Comparison of ENCODE assay signal across 7 mouse cellular contexts in the genomic region with DNA sequence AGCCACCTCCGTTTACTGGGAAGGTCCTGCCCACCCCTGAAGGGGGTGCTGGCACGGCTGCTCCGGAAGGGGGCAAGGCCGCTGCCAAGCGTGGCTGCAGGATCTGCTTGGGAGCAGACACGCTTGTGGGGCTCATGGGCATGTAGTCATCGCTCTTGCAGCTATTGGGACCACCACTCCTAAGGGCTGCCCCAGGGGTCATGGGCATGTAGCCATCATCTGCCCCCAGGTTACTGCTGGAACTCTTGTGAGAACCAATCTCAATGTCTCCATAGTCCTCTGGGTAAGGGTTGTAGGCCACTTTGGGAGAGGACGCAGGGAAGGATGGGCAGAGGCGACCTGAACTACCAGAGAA. TPM values are rescaled to one million over a fixed set of nuclear protein-coding genes. Genes with fewer than 3 reads are reported as not detected.
DNase-seq lines count a peak whose midpoint lies in the region; ATAC-seq lines count a peak whose summit lies in the region.

No protein-coding gene starts in this region.

- no peak overlapping the region for H3K27ac ChIP-seq in lung, embryonic 15.5 days
- no peak overlapping the region for H3K27ac ChIP-seq in embryonic facial prominence, embryonic 15.5 days (replicated peaks)
- H3K27ac ChIP-seq in intestine, embryonic 14.5 days (ENCODE audit: low read depth): no peak overlapping the region
- H3K27ac ChIP-seq in neural tube, embryonic 13.5 days (replicated peaks): peak overlapping the region; percentile 99; the same call in 1 of the 2 replicates

- H3K4me2 ChIP-seq in lung, embryonic 15.5 days: peak overlapping the region; percentile 91
- H3K4me2 ChIP-seq in embryonic facial prominence, embryonic 15.5 days (replicated peaks): peak overlapping the region; percentile 84
- peak overlapping the region; percentile 93 for H3K4me2 ChIP-seq in intestine, embryonic 14.5 days (ENCODE audit: low read length)
- H3K4me2 ChIP-seq in neural tube, embryonic 13.5 days: peak overlapping the region; percentile 77

- peaks cover 63% of the 10 kb centered on the region for H3K4me1 ChIP-seq in lung, embryonic 15.5 days
- peaks cover 67% of the 10 kb centered on the region for H3K4me1 ChIP-seq in embryonic facial prominence, embryonic 15.5 days
- H3K4me1 ChIP-seq in intestine, embryonic 14.5 days (replicated peaks; ENCODE audit: control insufficient read depth, insufficient read depth, low read length): peaks cover 55% of the 10 kb centered on the region
- H3K4me1 ChIP-seq in neural tube, embryonic 13.5 days (replicated peaks): peaks cover 78% of the 10 kb centered on the region

- H3K9me3 ChIP-seq in lung, embryonic 15.5 days: no peaks in the 10 kb centered on the region
- H3K9me3 ChIP-seq in embryonic facial prominence, embryonic 15.5 days (replicated peaks): no peaks in the 10 kb centered on the region
- no peaks in the 10 kb centered on the region for H3K9me3 ChIP-seq in intestine, embryonic 14.5 days (ENCODE audit: control insufficient read depth, low read length)
- no peaks in the 10 kb centered on the region for H3K9me3 ChIP-seq in neural tube, embryonic 13.5 days

- 90% methylated on average over 9 of the region's 9 CpGs for WGBS in lung, embryonic 15.5 days
- 73% methylated on average over 9 of the region's 9 CpGs for WGBS in embryonic facial prominence, embryonic 15.5 days
- 93% methylated on average over 9 of the region's 9 CpGs for WGBS in intestine, embryonic 14.5 days
- 81% methylated on average over 9 of the region's 9 CpGs for WGBS in neural tube, embryonic 13.5 days

- peak overlapping the region; percentile 68 for H3K4me3 ChIP-seq in lung, embryonic 15.5 days
- H3K4me3 ChIP-seq in embryonic facial prominence, embryonic 15.5 days (replicated peaks): peak overlapping the region; percentile 83
- H3K4me3 ChIP-seq in intestine, embryonic 14.5 days (ENCODE audit: low read depth, low read length): peak overlapping the region; percentile 73
- peak overlapping the region; percentile 79 for H3K4me3 ChIP-seq in neural tube, embryonic 13.5 days

- H3K27me3 ChIP-seq in lung, embryonic 15.5 days: peaks cover 3% of the 10 kb centered on the region; the same call in 1 of the 2 replicates
- no peaks in the 10 kb centered on the region; the same call in 1 of the 2 replicates for H3K27me3 ChIP-seq in embryonic facial prominence, embryonic 15.5 days
- H3K27me3 ChIP-seq in intestine, embryonic 14.5 days (replicated peaks; ENCODE audit: control insufficient read depth, insufficient read depth, low read length): no peaks in the 10 kb centered on the region
- H3K27me3 ChIP-seq in neural tube, embryonic 13.5 days: no peaks in the 10 kb centered on the region

- H3K36me3 ChIP-seq in lung, embryonic 15.5 days: no peaks in the 10 kb centered on the region
- no peaks in the 10 kb centered on the region for H3K36me3 ChIP-seq in embryonic facial prominence, embryonic 15.5 days
- H3K36me3 ChIP-seq in intestine, embryonic 14.5 days (ENCODE audit: control insufficient read depth, insufficient read depth, low read length): peaks cover 9% of the 10 kb centered on the region; the same call in 1 of the 2 replicates
- no peaks in the 10 kb centered on the region for H3K36me3 ChIP-seq in neural tube, embryonic 13.5 days

- H3K9ac ChIP-seq in lung, embryonic 15.5 days: peak overlapping the region; percentile 69; the same call in 1 of the 2 replicates
- H3K9ac ChIP-seq in embryonic facial prominence, embryonic 15.5 days: peak overlapping the region; percentile 62
- H3K9ac ChIP-seq in intestine, embryonic 14.5 days (ENCODE audit: low read length): peak overlapping the region; percentile 94
- peak overlapping the region; percentile 92 for H3K9ac ChIP-seq in neural tube, embryonic 13.5 days

- no peak for DNase-seq in lung, adult 18-20 months
- no peak for DNase-seq in intestine, embryonic 14.5 days (ENCODE audit: low spot score)
- DNase-seq in frontal cortex, adult 2 months (ENCODE audit: extremely low spot score in 1 of 2, low spot score in 1 of 2): no peak
- no peak for DNase-seq in layer of hippocampus, adult 9-10 months (ENCODE audit: low spot score)

- ATAC-seq in lung, embryonic 15.5 days (ENCODE audit: borderline replicate concordance, extremely low read depth, low FRiP score, low TSS enrichment): no peak
- ATAC-seq in embryonic facial prominence, embryonic 15.5 days (ENCODE audit: insufficient number of reproducible peaks, low FRiP score, low TSS enrichment, low read depth): no peak
- no peak for ATAC-seq in intestine, embryonic 14.5 days (replicated peaks; ENCODE audit: low FRiP score, low TSS enrichment, low read depth)
- no peak for ATAC-seq in neural tube, embryonic 13.5 days (ENCODE audit: low read depth)

RNA-seq across cellular contexts. Expression of a gene that starts 2.0 kb away (rescaled TPM):
- 4.1 TPM in 2 replicates for polyA plus RNA-seq in lung, embryonic 15.5 days (2015; fragmentation: Nextera tagmentation; extraction: Ambion mirVana)
- polyA plus RNA-seq in embryonic facial prominence, embryonic 15.5 days (2015; fragmentation: Nextera tagmentation; extraction: Ambion mirVana): 7.4 and 7.9 TPM in 2 replicates
- 4.5 and 5.5 TPM in 2 replicates for polyA plus RNA-seq in intestine, embryonic 14.5 days (2014; fragmentation: Nextera tagmentation; extraction: Ambion mirVana)
- polyA plus RNA-seq in neural tube, embryonic 13.5 days (2015; fragmentation: Nextera tagmentation; extraction: Ambion mirVana): 5.6 and 6.6 TPM in 2 replicates
- polyA plus RNA-seq in frontal cortex, adult 2 months (2012; rRNA removed): 13.0 and 16.6 TPM in 2 replicates
